ENCODE assay signal across 26 mouse cellular contexts in the genomic region with DNA sequence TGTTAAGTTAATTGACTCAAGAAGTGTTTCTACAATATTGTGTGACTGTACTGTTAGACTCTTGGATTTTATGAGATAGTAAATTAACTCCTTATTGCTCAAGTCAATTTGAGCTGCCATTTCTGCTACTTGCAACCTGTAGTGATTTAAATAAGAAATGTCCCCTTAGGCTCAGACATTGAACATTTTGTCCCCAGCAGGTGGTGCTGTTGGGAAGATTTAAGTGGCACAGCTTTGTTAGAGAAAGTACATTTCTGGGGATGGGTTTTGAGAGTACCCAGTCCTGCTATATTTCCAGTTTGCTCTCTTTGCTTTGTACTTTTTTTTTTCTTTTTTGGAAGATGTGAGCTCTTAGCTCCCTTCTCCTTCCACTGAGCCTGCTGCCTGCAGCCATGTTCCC. TPM values are rescaled to one million over a fixed set of nuclear protein-coding genes. Genes with fewer than 3 reads are reported as not detected.
A peak's percentile ranks its signal among the peaks of the same experiment; 100 is the strongest.
DNase-seq lines count a peak whose midpoint lies in the region; ATAC-seq and TF ChIP-seq lines count a peak whose summit lies in the region.
"Had no signal": no experiment of that assay in that cellular context is flagged by ENCODE, and none has a peak within 500 bp of the region (broad histone marks: within the 10 kb centered on the region; RNA-seq: fewer than 3 reads in every experiment).

No protein-coding gene starts in this region.

- ATAC-seq in hindbrain, embryonic 11.5 days (ENCODE audit: low FRiP score), result no peak
- ATAC-seq: forebrain, embryonic 13.5 days; forebrain, postnatal 0 days had no signal

- H3K4me1 ChIP-seq in hindbrain, embryonic 11.5 days (replicated peaks; ENCODE audit: control insufficient read depth, insufficient read depth, low read length), result no peaks in the 10 kb centered on the region
- H3K4me1 ChIP-seq: forebrain, embryonic 10.5 days; forebrain, embryonic 13.5 days; heart, embryonic 15.5 days; hindbrain, embryonic 12.5 days; hindbrain, embryonic 15.5 days had no signal

- intact Hi-C loops in heart, postnatal 14 days (cut with DNase I), result no loop called here

- 0 out of 2 replicates have a peak, but pooled peaks have one; percentile 14 for TF ChIP-seq CTCF in layer of hippocampus, adult 2 months (conservative IDR thresholded peaks at IDR 0.05)

- H3K36me3 ChIP-seq in hindbrain, embryonic 11.5 days (ENCODE audit: control insufficient read depth, insufficient read depth, low read length), result no peaks in the 10 kb centered on the region
- H3K36me3 ChIP-seq: forebrain, embryonic 10.5 days; heart, embryonic 12.5 days; heart, embryonic 15.5 days; hindbrain, embryonic 12.5 days; hindbrain, embryonic 15.5 days had no signal

- H3K27ac ChIP-seq in layer of hippocampus, adult 2 months, result no peak overlapping the region
- no peak overlapping the region for H3K27ac ChIP-seq in hindbrain, embryonic 11.5 days (ENCODE audit: low read depth, low read length)
- H3K27ac ChIP-seq: forebrain, embryonic 10.5 days; forebrain, embryonic 13.5 days; gastrocnemius, adult 2 months; heart, embryonic 15.5 days; hindbrain, embryonic 12.5 days; hindbrain, embryonic 15.5 days had no signal

- peak; percentile 25 for DNase-seq in heart, adult 11 months
- DNase-seq in heart, postnatal 14 days, result no peak
- no peak for DNase-seq in layer of hippocampus, adult 2 months (ENCODE audit: low spot score in 2 of 2)
- no peak for DNase-seq in layer of hippocampus, postnatal 36 days
- DNase-seq in R1 (ENCODE audit: low read depth, low spot score), result peak; percentile 56
- no peak for DNase-seq in hindbrain, embryonic 11.5 days (ENCODE audit: low spot score)
- DNase-seq: adrenal gland, postnatal 10 days; adrenal gland, postnatal 36 days; cerebellum, adult 18-20 months; cerebellum, adult 9-10 months; cerebellum, postnatal 14 days; forebrain, postnatal 0 days; gastrocnemius, adult 2 months; gastrocnemius, postnatal 14 days; heart, adult 18-20 months; heart, postnatal 10 days; heart, postnatal 4 days had no signal

- H3K4me3 ChIP-seq in layer of hippocampus, adult 2 months, result no peak overlapping the region
- no peak overlapping the region for H3K4me3 ChIP-seq in hindbrain, embryonic 11.5 days (ENCODE audit: low read depth, low read length)
- H3K4me3 ChIP-seq: forebrain, embryonic 10.5 days; forebrain, embryonic 13.5 days; gastrocnemius, adult 2 months; heart, embryonic 12.5 days; heart, embryonic 15.5 days; hindbrain, embryonic 12.5 days; hindbrain, embryonic 15.5 days had no signal

- no peak overlapping the region for H3K9ac ChIP-seq in hindbrain, embryonic 11.5 days (ENCODE audit: low read depth, low read length)
- H3K9ac ChIP-seq: forebrain, embryonic 13.5 days; forebrain, postnatal 0 days; heart, embryonic 12.5 days; heart, embryonic 15.5 days; hindbrain, embryonic 12.5 days; hindbrain, embryonic 15.5 days had no signal

- no peaks in the 10 kb centered on the region; the same call in 1 of the 2 replicates for H3K27me3 ChIP-seq in hindbrain, embryonic 11.5 days (ENCODE audit: control insufficient read depth, insufficient read depth, low read length)
- H3K27me3 ChIP-seq: forebrain, embryonic 13.5 days; heart, embryonic 12.5 days; heart, embryonic 15.5 days; hindbrain, embryonic 12.5 days; hindbrain, embryonic 15.5 days had no signal

- no peaks in the 10 kb centered on the region; the same call in 1 of the 2 replicates for H3K9me3 ChIP-seq in hindbrain, embryonic 11.5 days (ENCODE audit: control insufficient read depth, low read length)
- H3K9me3 ChIP-seq: forebrain, embryonic 13.5 days; heart, embryonic 12.5 days; hindbrain, embryonic 15.5 days had no signal

- no peak overlapping the region for H3K4me2 ChIP-seq in hindbrain, embryonic 11.5 days (replicated peaks; ENCODE audit: low read depth, low read length)
- H3K4me2 ChIP-seq: forebrain, embryonic 13.5 days; heart, embryonic 12.5 days; heart, embryonic 15.5 days; hindbrain, embryonic 12.5 days; hindbrain, embryonic 15.5 days had no signal

RNA-seq across cellular contexts. Expression of a gene that starts 10.9 kb away (rescaled TPM):
- not detected for total RNA-seq in heart, postnatal 14 days (2021)
- total RNA-seq in layer of hippocampus, adult 2 months (2021), result 1 to 10 TPM; 1.3 to 2.2 TPM
- total RNA-seq in layer of hippocampus, postnatal 36 days (2021), result 1 to 10 TPM; 1.1 to 1.3 TPM
- polyA plus RNA-seq in hindbrain, embryonic 11.5 days (2014; fragmentation: Nextera tagmentation; extraction: Ambion mirVana), result 1.4 and 2.0 TPM in 2 replicates
- total RNA-seq: adrenal gland, adult 18-20 months; adrenal gland, postnatal 10 days; adrenal gland, postnatal 36 days; gastrocnemius, adult 2 months; gastrocnemius, postnatal 14 days; gastrocnemius, postnatal 4 days; heart, adult 18-20 months; heart, postnatal 10 days; heart, postnatal 4 days; MEL had no signal

RNA-seq across cellular contexts. Expression of a gene that starts 40.6 kb away (rescaled TPM):
- total RNA-seq in heart, postnatal 14 days (2021), result 10 to 100 TPM; 13.8 to 14.6 TPM
- 10 to 100 TPM; 42.8 to 44.1 TPM for total RNA-seq in layer of hippocampus, adult 2 months (2021)
- total RNA-seq in layer of hippocampus, postnatal 36 days (2021), result 10 to 100 TPM; 41.7 to 45.3 TPM
- polyA plus RNA-seq in hindbrain, embryonic 11.5 days (2014; fragmentation: Nextera tagmentation; extraction: Ambion mirVana), result 16.0 and 21.3 TPM in 2 replicates

Comparison
In these comparisons a context has a peak if more than half of its experiments do, and no peak if none do; other contexts are left out.
1. DNase-seq: peak in heart, adult 11 months (single experiment) and R1 (single experiment); none in heart, postnatal 14 days (0 of 2), layer of hippocampus, adult 2 months (0 of 2), layer of hippocampus, postnatal 36 days (0 of 2) and hindbrain, embryonic 11.5 days (single experiment).